Comparison of ENCODE assay signal across 8 mouse cellular contexts in genomic region chrX:36329849-36330411, GRCm38 (mm10). TPM values are rescaled to one million over a fixed set of nuclear protein-coding genes. Genes with fewer than 3 reads are reported as not detected.
A peak's percentile ranks its signal among the peaks of the same experiment; 100 is the strongest.
DNase-seq lines count a peak whose midpoint lies in the region; ATAC-seq and TF ChIP-seq lines count a peak whose summit lies in the region.

No protein-coding gene starts in this region.

- no peaks in the 10 kb centered on the region for H3K36me3 ChIP-seq in hindbrain, embryonic 15.5 days

- no peaks in the 10 kb centered on the region for H3K27me3 ChIP-seq in cerebellum, adult 2 months (ENCODE audit: control insufficient read depth, insufficient read depth, low read length)
- H3K27me3 ChIP-seq in hindbrain, embryonic 15.5 days = no peaks in the 10 kb centered on the region

- peak; percentile 5 for DNase-seq in NIH3T3 (ENCODE audit: low read depth)
- DNase-seq in cerebellum, adult 2 months = peak; percentile 74 to 78
- DNase-seq in gastrocnemius, adult 8-10 months (ENCODE audit: low spot score in 2 of 2) = peak; percentile 31 to 55
- DNase-seq in left cerebral cortex, postnatal 4 days = peak; percentile 20
- peak; percentile 18 for DNase-seq in right cerebral cortex, postnatal 25 days

- intact Hi-C loops in left cerebral cortex, postnatal 4 days (cut with DNase I) = no loop called here

- H3K4me3 ChIP-seq in cerebellum, adult 2 months (replicated peaks; ENCODE audit: insufficient read depth, low read depth, low read length) = peak overlapping the region; percentile 61
- peak overlapping the region; percentile 49 for H3K4me3 ChIP-seq in hindbrain, embryonic 15.5 days

- TF ChIP-seq CTCF in cerebellum, adult 2 months (IDR thresholded peaks at IDR 0.05; ENCODE audit: borderline replicate concordance, insufficient read depth, low read depth, low read length) = no peak

- H3K4me1 ChIP-seq in cerebellum, adult 2 months (ENCODE audit: control insufficient read depth, insufficient read depth, low read length) = 0 out of 2 replicates have a peak, but pooled peaks cover 4% of the 10 kb centered on the region
- H3K4me1 ChIP-seq in hindbrain, embryonic 15.5 days (replicated peaks) = peaks cover 10% of the 10 kb centered on the region; the same call in 1 of the 2 replicates

- no peaks in the 10 kb centered on the region for H3K9me3 ChIP-seq in hindbrain, embryonic 15.5 days

- WGBS in cerebellum, adult 2 months = 14% methylated on average over 41 of the region's 44 CpGs
- WGBS in hindbrain, embryonic 15.5 days = 34% methylated on average over 32 of the region's 44 CpGs

- no peak for TF ChIP-seq POLR2A in cerebellum, adult 2 months (IDR thresholded peaks at IDR 0.05; ENCODE audit: borderline replicate concordance, insufficient read depth, low read length)

- no peak overlapping the region for H3K9ac ChIP-seq in hindbrain, embryonic 15.5 days

- peak; percentile 46; the same call in 1 of the 2 replicates for ATAC-seq in hindbrain, embryonic 15.5 days (ENCODE audit: low FRiP score, low read depth)
- peak; percentile 66 for ATAC-seq in megakaryocyte progenitor cell, adult 5-6 weeks (replicated peaks; ENCODE audit: poor library complexity)
- ATAC-seq in erythroid progenitor cell, adult 5-6 weeks (replicated peaks; ENCODE audit: low FRiP score, poor library complexity, severe bottlenecking) = no peak

- peak overlapping the region; percentile 91 for H3K27ac ChIP-seq in cerebellum, adult 2 months (ENCODE audit: insufficient read depth, low read length)
- no peak overlapping the region for H3K27ac ChIP-seq in hindbrain, embryonic 15.5 days (replicated peaks)

- H3K4me2 ChIP-seq in hindbrain, embryonic 15.5 days = peak overlapping the region; percentile 94

RNA-seq across cellular contexts. Expression of gene Lonrf3, which starts 1.8 kb away (rescaled TPM):
- 5.6 and 5.8 TPM in 2 replicates for polyA plus RNA-seq in cerebellum, adult 2 months (2012; rRNA removed)
- total RNA-seq in gastrocnemius, adult 8-10 months (2022) = 1 to 10 TPM; 1.0 to 2.8 (median 2.1) TPM
- polyA plus RNA-seq in hindbrain, embryonic 15.5 days (2015; fragmentation: Nextera tagmentation; extraction: Ambion mirVana) = 0.34 and 0.41 TPM in 2 replicates
- 1 to 10 TPM; 4.7 to 5.6 TPM for total RNA-seq in left cerebral cortex, postnatal 4 days (2021)
- 10.4 and 13.3 TPM in 2 replicates for total RNA-seq in megakaryocyte progenitor cell, adult 5-6 weeks (2015)
- 16.9 and 21.3 TPM in 2 replicates for total RNA-seq in megakaryocyte progenitor cell, adult 5-6 weeks (2017)
- 2.1 and 4.0 TPM in 2 replicates for total RNA-seq in erythroid progenitor cell, adult 5-6 weeks (2015; ENCODE audit: low replicate concordance)
- 0.26 and 4.7 TPM in 2 replicates for total RNA-seq in erythroid progenitor cell, adult 5-6 weeks (2017; ENCODE audit: low replicate concordance)

Comparison
In these comparisons a context has a peak if more than half of its experiments do, and no peak if none do; other contexts are left out.
1. DNase-seq: peak in every context shown above with its lines; median percentile 76 in cerebellum, adult 2 months; 43 in gastrocnemius, adult 8-10 months; 20 in left cerebral cortex, postnatal 4 days; 18 in right cerebral cortex, postnatal 25 days; 5 in NIH3T3.